Mouse (Mus musculus): ENCODE measurements around the gene Gm20605. TPM values are rescaled to one million over a fixed set of nuclear protein-coding genes. Genes with fewer than 3 reads are reported as not detected.

Gene Gm20605
- total RNA-seq, 4 experiments from 2014 or later, result 8.2 to 24.1 (median 14.7) TPM

GRCm38 (mm10) chr5:137691881-137692280 is 62.9 kb downstream of the Gm20605 start:
- DNase-seq, result no peak

Other genes starting within 250 kb of the Gm20605 start
- gene Zan, start 152.1 kb upstream of the Gm20605 start, total RNA-seq (2022), result not detected
- 10 to 100 TPM; 24.4 to 31.1 (median 27.4) TPM for gene Pop7, start 126.7 kb upstream of the Gm20605 start, total RNA-seq (2022)
- gene Gigyf1, start 110.6 kb upstream of the Gm20605 start, total RNA-seq (2022), result 10 to 100 TPM; 38.5 to 67.8 (median 56.6) TPM
- not detected for gene Epo, start 95.9 kb upstream of the Gm20605 start, total RNA-seq (2022)
- 100 to 1,000 TPM; 569 to 665 (median 622) TPM for gene Gnb2, start 95.7 kb upstream of the Gm20605 start, total RNA-seq (2022)
- gene Actl6b, start 75.7 kb upstream of the Gm20605 start, total RNA-seq (2022), result 1 to 10 TPM; 4.4 to 9.1 (median 6.3) TPM
- 1 to 10 TPM in 2 of 4 experiments, under 1 TPM in 2; 0.96 to 1.8 (median 1.1) TPM for gene Tfr2, start 59.3 kb upstream of the Gm20605 start, total RNA-seq (2022)
- gene Mospd3, start 28.1 kb upstream of the Gm20605 start, total RNA-seq (2022), result 10 to 100 TPM; 42.2 to 65.0 (median 52.4) TPM
- gene Pcolce, start 15.4 kb upstream of the Gm20605 start, total RNA-seq (2022), result 1,000 to 10,000 TPM; 1,036 to 1,320 (median 1,219) TPM
- gene Fbxo24, start 173 bp upstream of the Gm20605 start, total RNA-seq (2022), result 1 to 10 TPM in 3 of 4 experiments, under 1 TPM in 1; 0.90 to 5.5 (median 3.0) TPM
- 10 to 100 TPM; 25.1 to 35.9 (median 31.4) TPM for gene Lrch4, start 54 bp upstream of the Gm20605 start, total RNA-seq (2022)
- gene Sap25, start 12.2 kb downstream of the Gm20605 start, total RNA-seq (2022), result 10 to 100 TPM in 2 of 4 experiments, 1 to 10 TPM in 2; 2.1 to 14.1 (median 7.4) TPM
- gene Irs3, start 16.5 kb downstream of the Gm20605 start, total RNA-seq (2022), result 1 to 10 TPM; 2.6 to 7.5 (median 4.6) TPM
- 10 to 100 TPM; 27.9 to 55.0 (median 41.4) TPM for gene Agfg2, start 55.6 kb downstream of the Gm20605 start, total RNA-seq (2022)
- gene Nyap1, start 112.4 kb downstream of the Gm20605 start, total RNA-seq (2022), result 10 to 100 TPM in 1 of 4 experiments, 1 to 10 TPM in 3; 4.4 to 10.2 (median 7.1) TPM
- 100 to 1,000 TPM in 2 of 4 experiments, 10 to 100 TPM in 2; 73.9 to 110 (median 94.0) TPM for gene Tsc22d4, start 116.6 kb downstream of the Gm20605 start, total RNA-seq (2022)
- gene Ppp1r35, start 149.7 kb downstream of the Gm20605 start, total RNA-seq (2022), result 10 to 100 TPM; 21.2 to 35.5 (median 27.0) TPM
- gene Mepce, start 158.5 kb downstream of the Gm20605 start, total RNA-seq (2022), result 10 to 100 TPM; 53.8 to 66.8 (median 56.1) TPM
- gene Zcwpw1, start 158.6 kb downstream of the Gm20605 start, total RNA-seq (2022), result 1 to 10 TPM; 1.4 to 4.4 (median 2.8) TPM
- 1 to 10 TPM; 1.8 to 5.8 (median 4.1) TPM for gene Pilra, start 207.1 kb downstream of the Gm20605 start, total RNA-seq (2022)
- gene Pilrb1, start 228.9 kb downstream of the Gm20605 start, total RNA-seq (2022), result 1 to 10 TPM; 1.2 to 3.7 (median 1.9) TPM
- gene Pilrb2, start 242.6 kb downstream of the Gm20605 start, total RNA-seq (2022), result 1 to 10 TPM in 2 of 4 experiments, under 1 TPM in 1, not detected in 1; 0.93 to 3.2 (median 2.2) TPM